ENCODE assay signal across 12 mouse cellular contexts in genomic region chr9:66651306-66651705, GRCm38 (mm10). TPM values are rescaled to one million over a fixed set of nuclear protein-coding genes. Genes with fewer than 3 reads are reported as not detected.
DNase-seq lines count a peak whose midpoint lies in the region; ATAC-seq and TF ChIP-seq lines count a peak whose summit lies in the region.
"Had no signal": no experiment of that assay in that cellular context is flagged by ENCODE, and none has a peak within 500 bp of the region (broad histone marks: within the 10 kb centered on the region; RNA-seq: fewer than 3 reads in every experiment).

No protein-coding gene starts in this region.

- no peak overlapping the region for H3K9ac ChIP-seq in hindbrain, embryonic 13.5 days
- no peak overlapping the region for H3K9ac ChIP-seq in lung, postnatal 0 days (replicated peaks; ENCODE audit: low read depth)
- H3K9ac ChIP-seq: limb, embryonic 12.5 days had no signal

- no peak overlapping the region for H3K27ac ChIP-seq in hindbrain, embryonic 13.5 days
- H3K27ac ChIP-seq in hindbrain, embryonic 10.5 days, result no peak overlapping the region
- H3K27ac ChIP-seq in lung, postnatal 0 days (ENCODE audit: low read length), result no peak overlapping the region
- H3K27ac ChIP-seq: layer of hippocampus, adult 2 months; limb, embryonic 12.5 days; macrophage had no signal

- WGBS in hindbrain, embryonic 13.5 days, result 34% methylated on average over 6 of the region's 6 CpGs
- WGBS in hindbrain, embryonic 10.5 days, result 64% methylated on average over 6 of the region's 6 CpGs
- 26% methylated on average over 6 of the region's 6 CpGs for WGBS in lung, postnatal 0 days

- peaks cover 7% of the 10 kb centered on the region for H3K4me1 ChIP-seq in hindbrain, embryonic 13.5 days (replicated peaks)
- peaks cover 8% of the 10 kb centered on the region for H3K4me1 ChIP-seq in hindbrain, embryonic 10.5 days (replicated peaks)
- H3K4me1 ChIP-seq in lung, postnatal 0 days (ENCODE audit: insufficient read depth, low read depth, low read length), result no peaks in the 10 kb centered on the region
- H3K4me1 ChIP-seq: limb, embryonic 12.5 days had no signal

- no peak for ATAC-seq in hindbrain, embryonic 13.5 days (ENCODE audit: low FRiP score)
- no peak for ATAC-seq in lung, postnatal 0 days

- no peak for TF ChIP-seq CTCF in lung, postnatal 0 days (IDR thresholded peaks at IDR 0.05)

- TF ChIP-seq EP300 in lung, postnatal 0 days (IDR thresholded peaks at IDR 0.05), result no peak

- no peaks in the 10 kb centered on the region for H3K9me3 ChIP-seq in hindbrain, embryonic 13.5 days
- H3K9me3 ChIP-seq in hindbrain, embryonic 10.5 days, result no peaks in the 10 kb centered on the region
- H3K9me3 ChIP-seq in lung, postnatal 0 days (ENCODE audit: low read length), result no peaks in the 10 kb centered on the region
- H3K9me3 ChIP-seq: limb, embryonic 12.5 days had no signal

- no peak overlapping the region for H3K4me3 ChIP-seq in hindbrain, embryonic 13.5 days
- no peak overlapping the region for H3K4me3 ChIP-seq in hindbrain, embryonic 10.5 days
- no peak overlapping the region for H3K4me3 ChIP-seq in lung, postnatal 0 days (ENCODE audit: low read depth, low read length)
- H3K4me3 ChIP-seq: layer of hippocampus, adult 2 months; limb, embryonic 12.5 days had no signal

- no peaks in the 10 kb centered on the region for H3K27me3 ChIP-seq in hindbrain, embryonic 13.5 days
- no peaks in the 10 kb centered on the region for H3K27me3 ChIP-seq in hindbrain, embryonic 10.5 days (ENCODE audit: insufficient read depth, poor library complexity, severe bottlenecking)
- no peaks in the 10 kb centered on the region for H3K27me3 ChIP-seq in lung, postnatal 0 days (replicated peaks; ENCODE audit: insufficient read depth, low read length)

- peak; percentile 73 to 78 for DNase-seq in cerebellum, postnatal 14 days
- no peak for DNase-seq in cerebellum, postnatal 36 days
- DNase-seq in hindbrain, embryonic 10.5 days (ENCODE audit: low spot score), result no peak
- DNase-seq in lung, postnatal 0 days (ENCODE audit: low spot score), result peak; percentile 56
- DNase-seq in lung, adult 18-20 months, result no peak
- peak; percentile 31 to 58 for DNase-seq in kidney, postnatal 4 days
- DNase-seq in adrenal gland, postnatal 25 days, result no peak
- DNase-seq: embryo, embryonic 11 days had no signal

- H3K4me2 ChIP-seq in hindbrain, embryonic 13.5 days, result 0 out of 2 replicates have a peak overlapping the region, but pooled peaks have one; percentile 8
- H3K4me2 ChIP-seq in lung, postnatal 0 days (replicated peaks; ENCODE audit: low read depth, low read length), result peak overlapping the region; percentile 21; the same call in 1 of the 2 replicates
- H3K4me2 ChIP-seq: limb, embryonic 12.5 days had no signal

- H3K36me3 ChIP-seq in hindbrain, embryonic 13.5 days, result no peaks in the 10 kb centered on the region
- H3K36me3 ChIP-seq in hindbrain, embryonic 10.5 days, result no peaks in the 10 kb centered on the region
- no peaks in the 10 kb centered on the region for H3K36me3 ChIP-seq in lung, postnatal 0 days (ENCODE audit: insufficient read depth, low read length)
- H3K36me3 ChIP-seq: limb, embryonic 12.5 days had no signal

RNA-seq across cellular contexts. Expression of gene Usp3, which starts 58.4 kb away (rescaled TPM):
- polyA plus RNA-seq in hindbrain, embryonic 13.5 days (2015; fragmentation: Nextera tagmentation; extraction: Ambion mirVana), result 89.8 and 94.3 TPM in 2 replicates
- 84.2 and 97.7 TPM in 2 replicates for polyA plus RNA-seq in hindbrain, embryonic 10.5 days (2016; fragmentation: Nextera tagmentation; extraction: Ambion mirVana)
- 45.9 and 51.8 TPM in 2 replicates for polyA plus RNA-seq in lung, postnatal 0 days (2015; fragmentation: Nextera tagmentation; extraction: Ambion mirVana)
- 46.8 and 51.1 TPM in 2 replicates for total RNA-seq in adrenal gland, postnatal 25 days (2021)

Comparison
In these comparisons a context has a peak if more than half of its experiments do, and no peak if none do; other contexts are left out.
1. DNase-seq: peak in cerebellum, postnatal 14 days (2 of 2), lung, postnatal 0 days (single experiment) and kidney, postnatal 4 days (2 of 2); none in cerebellum, postnatal 36 days (0 of 2), hindbrain, embryonic 10.5 days (single experiment), lung, adult 18-20 months (0 of 2) and adrenal gland, postnatal 25 days (single experiment).